Mouse (Mus musculus) B cell, adult 2 months (primary cell): ENCODE results near the gene Col25a1.

Experiments
- DNase-seq, 2 experiments: peaks; one replicate each; pipeline ENCODE4 v3.0.0; 2022

Col25a1 gene

DNA sequence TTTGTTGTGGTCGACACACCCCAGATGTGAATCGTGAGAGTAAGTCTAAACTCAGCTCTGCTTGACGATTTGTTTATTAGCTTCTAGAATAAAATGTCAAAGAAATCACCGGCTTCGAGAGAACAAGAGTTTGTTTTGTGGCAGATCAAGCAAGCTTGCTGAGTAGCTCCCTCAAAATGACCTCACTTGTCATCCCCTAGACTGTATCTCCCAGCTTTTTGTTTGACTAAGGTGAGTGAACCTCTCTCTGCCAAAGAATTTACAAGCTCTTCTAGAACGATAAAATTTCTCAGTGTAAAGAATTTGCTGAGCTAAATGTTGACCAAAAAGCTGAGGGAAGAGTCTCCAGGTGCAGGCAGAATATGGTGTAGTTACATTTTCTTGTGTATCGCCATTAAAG lies 125.3 kb downstream of the Col25a1 start:
- no peak for DNase-seq

DNA sequence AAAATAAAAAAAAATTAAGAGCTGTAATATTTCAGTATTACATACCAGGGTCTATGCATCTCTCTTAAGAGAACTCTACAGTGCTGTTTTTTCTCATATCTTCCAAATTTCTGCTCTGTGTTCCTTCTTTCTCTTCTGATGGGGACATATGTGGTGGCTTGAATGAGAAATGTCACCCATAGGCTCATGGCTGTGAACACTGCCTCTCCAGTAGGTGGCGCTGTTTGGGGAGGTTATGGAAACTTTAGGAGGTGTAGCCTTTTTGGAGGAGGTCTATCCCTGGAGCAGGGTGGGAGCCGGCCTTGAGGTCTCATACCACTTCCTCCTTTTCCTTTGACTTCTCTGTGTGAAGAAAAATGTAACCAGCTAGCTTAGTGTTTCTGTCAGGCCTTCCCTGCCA lies 128.4 kb downstream of the Col25a1 start:
- no peak for DNase-seq

DNA sequence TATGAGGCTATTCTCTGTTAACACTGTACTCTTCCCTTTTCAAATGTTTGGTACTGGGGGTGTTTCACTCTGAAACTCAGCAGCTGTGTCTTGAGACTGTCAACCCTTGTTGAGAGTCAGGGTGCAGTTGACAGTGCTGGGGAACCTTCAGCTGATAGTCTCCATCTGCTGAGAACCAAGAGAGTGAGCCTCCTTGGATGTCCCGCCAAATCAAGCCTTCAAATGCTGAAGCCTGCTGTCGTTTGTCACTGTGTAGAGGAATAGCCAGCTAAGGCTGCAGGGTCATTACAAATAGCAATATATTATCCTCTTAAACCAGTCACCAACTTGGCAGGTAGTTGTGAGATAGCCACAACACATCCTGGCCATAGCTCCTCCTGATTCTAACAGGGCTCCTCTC lies 129.0 kb downstream of the Col25a1 start:
- DNase-seq = no peak

DNA sequence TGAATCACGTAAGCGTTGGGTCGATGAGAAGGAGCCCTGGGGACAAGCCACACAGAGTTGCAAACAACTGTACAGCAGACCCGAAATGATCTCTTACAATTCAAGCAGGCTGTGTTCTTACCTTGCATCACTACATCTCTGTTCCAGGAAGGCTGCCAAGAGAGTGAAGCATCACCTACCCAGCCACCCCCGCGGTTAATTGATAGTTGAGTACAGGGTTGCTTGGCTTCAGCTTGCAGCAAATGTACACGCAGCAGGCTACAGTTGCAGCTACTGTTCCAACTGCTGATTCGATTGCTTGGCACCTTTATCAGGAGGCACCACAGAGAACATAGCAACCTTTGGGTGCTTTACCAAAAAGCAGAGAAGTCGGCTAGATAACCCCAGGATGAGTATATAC lies 133.8 kb downstream of the Col25a1 start:
- DNase-seq = no peak

DNA sequence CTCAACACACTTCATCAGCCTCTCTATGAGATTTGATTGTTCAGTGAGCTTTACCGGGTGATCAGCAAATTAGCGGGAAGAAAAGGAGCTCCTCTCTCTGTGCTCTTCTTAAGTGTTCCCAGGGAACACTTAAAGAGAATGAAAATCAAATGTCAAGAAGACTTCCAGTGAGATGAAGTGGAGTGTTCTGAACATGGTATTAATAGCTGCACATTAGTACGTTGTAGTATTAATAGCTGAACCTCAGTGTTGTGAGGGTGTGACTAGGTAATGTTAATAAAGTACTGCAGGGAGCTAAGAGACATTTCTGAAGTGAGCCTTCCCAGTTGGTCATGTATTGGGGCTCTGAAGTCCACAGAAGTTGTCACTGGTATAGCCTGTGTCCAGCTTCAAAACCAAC lies 139.2 kb downstream of the Col25a1 start:
- DNase-seq = no peak

DNA sequence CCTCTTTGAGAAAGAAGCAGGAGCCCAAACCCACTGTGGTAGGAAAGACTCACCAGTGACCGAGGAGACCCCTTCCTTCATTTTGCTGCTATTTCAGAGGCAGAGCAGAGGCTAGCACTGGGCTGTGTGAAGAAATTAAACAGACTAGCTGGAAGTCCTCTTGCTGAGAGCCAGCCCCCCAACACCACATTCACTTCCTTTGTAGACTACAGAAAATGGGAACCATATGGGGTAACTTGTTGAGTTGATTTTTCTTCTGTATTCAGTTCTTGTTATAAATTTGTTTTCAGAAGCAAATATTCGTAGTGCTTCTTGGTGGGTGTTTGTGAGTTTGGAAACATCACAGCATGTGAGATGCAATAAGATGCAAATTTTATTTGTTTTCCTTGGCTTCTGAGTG lies 142.6 kb downstream of the Col25a1 start:
- no peak for DNase-seq

DNA sequence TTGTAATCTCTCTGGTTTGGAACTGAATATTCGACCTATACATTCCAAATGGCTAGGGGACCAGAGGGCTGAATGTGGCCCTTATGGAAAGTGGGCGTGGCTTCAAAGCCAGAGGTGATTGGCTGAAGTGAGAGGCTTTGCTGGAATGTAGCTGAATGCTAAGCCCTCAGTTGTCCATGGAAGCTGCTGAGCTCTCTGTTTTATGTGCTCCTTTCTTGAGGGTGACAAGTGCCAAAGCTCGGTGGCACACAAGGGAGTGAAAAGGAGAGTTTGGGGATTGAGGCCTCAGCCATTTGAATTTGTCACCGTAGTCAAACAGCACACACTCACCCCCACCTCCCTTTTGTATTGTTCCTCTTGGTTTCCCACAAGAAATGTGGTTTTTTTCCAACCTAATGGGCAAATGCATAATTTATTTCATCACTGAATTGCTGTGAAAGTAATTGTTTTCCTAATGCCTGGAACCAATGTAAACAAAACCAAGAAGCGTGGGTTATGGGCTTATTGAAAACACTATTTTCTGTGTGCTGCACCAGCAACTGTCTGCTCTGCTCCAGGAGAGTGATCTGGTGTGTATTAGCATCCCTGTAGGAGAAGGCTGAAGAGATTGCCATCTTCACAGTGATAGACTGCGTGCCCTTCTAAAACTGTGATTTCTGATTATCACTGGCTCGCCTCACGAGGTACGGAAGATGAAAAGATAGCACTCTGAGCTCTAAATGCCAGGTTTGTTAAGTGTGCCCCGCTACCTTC lies 147.2 kb downstream of the Col25a1 start:
- no peak for DNase-seq

DNA sequence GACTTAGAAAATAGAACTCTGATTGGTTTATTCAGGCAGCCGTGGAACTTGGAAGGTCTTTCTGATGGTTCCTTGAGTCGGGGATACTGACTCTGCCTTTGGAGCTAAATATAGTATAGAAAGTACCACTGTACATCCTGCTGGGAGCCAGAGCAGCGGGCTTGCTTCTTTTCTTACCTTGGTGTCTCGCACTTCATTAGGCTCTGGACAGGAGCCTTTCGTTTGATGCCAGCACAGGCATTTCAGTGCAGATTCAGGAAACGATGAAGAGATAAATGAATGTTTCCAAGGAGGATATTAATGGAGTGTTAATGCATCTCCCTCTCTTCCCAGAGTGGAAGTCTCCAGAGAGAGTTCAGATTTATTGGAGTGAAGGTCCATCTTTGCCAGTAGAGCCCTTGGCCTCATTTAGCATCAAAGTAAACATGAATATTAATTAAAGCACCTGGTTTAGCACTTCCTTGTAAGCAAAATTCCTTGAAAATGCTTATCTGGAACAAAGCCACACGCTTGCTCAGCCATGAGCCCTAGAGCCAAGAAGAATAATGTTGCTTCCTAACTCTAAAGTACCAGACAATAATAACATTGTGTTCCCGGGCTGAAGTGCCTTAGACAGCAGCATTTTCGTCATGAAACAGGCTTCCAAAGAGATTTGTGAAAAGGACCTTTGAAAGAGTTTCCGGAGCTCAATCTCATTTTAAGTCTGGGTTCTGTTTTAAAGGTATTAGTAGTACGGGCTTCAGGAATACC lies 151.9 kb downstream of the Col25a1 start:
- DNase-seq = no peak

DNA sequence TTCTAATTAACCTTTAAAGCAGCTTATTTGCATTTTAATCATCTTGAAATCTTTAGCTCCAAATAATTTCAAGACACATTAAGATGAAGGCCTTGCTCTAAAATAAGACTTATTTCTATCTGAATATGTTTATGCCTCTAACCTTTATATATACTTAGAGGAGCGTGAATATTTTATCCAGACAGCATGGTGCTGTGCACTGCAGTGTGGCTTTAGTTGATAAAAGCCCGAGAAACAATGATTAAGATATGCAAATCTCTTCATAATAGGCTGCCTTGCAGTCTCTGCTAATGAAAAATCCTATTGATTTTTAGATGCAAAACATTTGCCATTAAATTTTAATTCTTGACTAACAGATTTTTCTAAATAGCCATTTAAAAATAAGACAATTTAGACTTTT lies 156.8 kb downstream of the Col25a1 start:
- no peak for DNase-seq

DNA sequence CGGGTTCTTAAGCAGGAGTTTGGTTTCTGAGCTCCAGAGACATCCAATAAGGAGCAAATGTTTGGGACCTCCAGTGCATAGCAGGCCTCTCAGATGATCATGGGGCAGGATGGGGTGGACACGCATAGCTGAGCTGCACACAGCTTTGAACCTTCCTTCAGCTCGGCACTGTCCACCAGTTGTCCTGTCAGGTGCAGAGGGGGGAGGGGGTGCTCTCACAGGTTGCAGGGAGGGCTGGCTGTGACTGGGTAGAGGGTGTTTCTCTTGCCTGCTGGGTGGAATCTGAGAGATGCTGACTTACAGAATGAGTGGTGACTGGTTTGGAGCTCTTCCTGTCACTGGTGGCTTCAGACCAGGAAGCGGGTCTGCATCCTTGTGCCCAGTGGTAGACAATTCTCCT lies 157.5 kb downstream of the Col25a1 start:
- DNase-seq = no peak

DNA sequence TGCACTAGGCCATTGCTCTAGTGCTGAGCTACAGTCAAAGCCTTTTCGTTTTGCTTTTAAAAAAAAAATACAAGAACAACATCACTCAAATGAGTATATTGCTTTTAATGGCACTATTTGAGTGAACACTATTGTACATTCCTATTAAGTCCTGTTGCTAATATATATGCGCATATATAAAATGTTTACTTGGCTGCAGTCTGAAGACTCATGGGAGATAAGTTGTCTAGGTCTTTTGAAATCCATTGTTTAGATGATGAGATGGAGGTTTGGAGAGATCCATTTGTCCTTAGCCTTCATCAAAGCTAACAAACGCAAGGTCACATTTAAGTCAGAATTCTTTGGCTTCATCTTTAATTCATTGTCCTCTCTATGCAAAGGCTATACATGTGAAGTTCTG lies 157.9 kb downstream of the Col25a1 start:
- no peak for DNase-seq

DNA sequence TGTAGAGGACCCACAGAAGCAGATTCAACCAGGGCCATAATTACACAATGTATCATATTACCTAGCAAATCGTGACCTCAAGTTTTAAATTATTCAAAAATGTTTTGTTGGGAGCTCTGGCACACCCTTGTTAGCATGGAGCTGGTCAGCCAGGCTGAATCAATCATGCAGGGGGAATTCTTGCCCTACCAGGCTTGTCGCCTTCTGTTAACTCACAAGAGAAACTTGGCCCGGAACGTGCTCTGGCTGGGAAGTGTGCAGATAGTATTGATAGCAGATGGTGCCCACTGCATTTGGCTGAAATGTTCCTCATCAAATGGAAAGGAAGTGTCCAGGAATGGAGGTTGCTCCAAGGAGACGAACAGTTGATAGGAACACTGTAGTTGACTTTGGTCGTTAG lies 158.9 kb downstream of the Col25a1 start:
- no peak for DNase-seq

DNA sequence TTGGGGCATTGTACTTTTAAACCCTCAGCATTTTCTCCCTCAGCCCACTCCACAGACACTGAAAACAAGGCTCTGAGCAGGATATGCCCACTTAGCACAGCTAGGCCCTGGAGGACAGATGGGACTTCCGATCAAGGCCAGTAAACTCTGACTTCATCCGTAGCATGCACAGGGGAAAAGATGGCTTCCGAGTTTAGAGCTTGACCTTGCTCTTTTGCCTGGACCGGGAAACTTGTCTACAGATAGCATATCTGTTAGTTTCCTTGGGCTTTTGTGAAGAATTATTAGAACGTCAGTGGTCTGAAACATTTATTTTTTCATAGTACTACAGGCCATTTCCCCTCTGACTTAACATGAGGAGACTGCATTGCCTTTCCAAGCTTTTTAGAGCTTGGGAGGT lies 159.4 kb downstream of the Col25a1 start:
- no peak for DNase-seq

DNA sequence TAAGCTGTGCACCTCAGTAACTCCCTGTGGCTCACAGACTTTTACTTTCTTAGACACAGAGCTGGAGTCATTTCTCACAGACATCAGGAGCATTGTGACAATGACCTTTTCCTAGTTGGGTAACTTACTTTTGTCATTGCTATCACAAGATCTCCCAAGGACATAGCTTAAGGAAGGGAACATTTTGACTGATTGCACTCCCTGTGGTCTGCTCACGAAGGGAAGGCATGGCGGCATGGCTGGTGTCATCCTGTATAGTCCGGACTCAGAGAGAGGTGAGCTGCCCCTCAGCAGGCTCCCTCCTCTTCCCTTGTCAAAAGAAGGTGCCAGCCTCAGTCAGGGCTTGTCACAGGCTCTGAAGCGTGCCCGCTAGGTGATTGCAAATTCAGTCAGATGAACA lies 160.6 kb downstream of the Col25a1 start:
- DNase-seq = no peak

DNA sequence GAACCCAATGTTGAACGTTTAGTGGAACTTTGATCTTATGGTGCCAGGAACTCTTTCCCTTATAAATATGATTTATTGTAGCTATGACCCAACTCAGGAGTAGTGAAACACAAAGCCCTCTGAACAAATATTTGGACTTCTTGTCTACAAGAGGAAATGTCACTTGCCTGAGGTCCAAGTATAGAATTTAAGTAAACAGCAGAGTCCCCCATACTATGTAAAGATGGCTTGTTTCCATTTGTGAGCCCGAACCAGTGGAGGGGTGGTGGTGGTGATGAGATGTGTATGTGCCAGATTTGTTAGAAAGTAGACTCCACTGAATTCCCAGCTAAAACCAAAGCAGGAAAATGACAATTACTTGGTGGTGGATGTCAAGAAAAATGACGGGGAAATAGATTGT lies 169.2 kb downstream of the Col25a1 start:
- no peak for DNase-seq

DNA sequence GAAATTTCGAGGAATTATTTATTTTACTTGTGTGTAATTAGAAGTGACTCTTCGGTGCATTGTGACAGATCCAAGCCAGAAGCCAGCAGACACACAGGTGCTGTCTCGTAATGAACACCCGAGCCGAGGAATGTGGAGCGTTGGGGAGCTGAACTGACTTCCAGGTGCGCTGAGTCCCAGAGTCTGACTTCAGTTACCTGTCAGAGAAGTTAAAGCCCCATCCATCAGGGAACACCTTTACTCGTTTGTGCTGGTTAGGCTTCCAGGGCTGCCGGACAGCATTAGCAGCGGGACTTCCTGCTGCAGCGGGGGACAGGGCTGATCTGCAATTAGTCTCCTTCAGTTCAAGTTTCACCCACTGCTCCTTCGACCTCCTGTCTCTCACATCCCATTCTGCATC lies 172.3 kb downstream of the Col25a1 start:
- no peak for DNase-seq

DNA sequence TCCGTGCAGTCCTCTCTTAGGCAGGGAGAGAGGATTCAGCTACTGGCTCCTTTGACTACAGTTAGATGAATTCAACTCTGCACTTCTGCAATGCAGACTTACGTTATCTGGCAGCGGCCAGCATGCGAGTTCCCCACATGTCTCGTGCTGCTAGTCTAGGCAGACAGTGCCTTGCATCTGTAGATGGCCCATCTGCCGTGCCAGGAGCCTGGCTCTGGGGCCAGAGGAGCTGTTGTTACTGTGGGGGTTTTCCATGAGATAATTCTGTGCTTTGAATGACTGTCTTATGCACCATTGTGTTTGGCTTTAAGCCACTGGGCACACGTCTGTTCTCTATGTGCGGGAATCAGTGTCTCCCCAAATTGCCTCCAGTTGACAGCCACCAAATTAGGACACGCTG lies 173.5 kb downstream of the Col25a1 start:
- no peak for DNase-seq

DNA sequence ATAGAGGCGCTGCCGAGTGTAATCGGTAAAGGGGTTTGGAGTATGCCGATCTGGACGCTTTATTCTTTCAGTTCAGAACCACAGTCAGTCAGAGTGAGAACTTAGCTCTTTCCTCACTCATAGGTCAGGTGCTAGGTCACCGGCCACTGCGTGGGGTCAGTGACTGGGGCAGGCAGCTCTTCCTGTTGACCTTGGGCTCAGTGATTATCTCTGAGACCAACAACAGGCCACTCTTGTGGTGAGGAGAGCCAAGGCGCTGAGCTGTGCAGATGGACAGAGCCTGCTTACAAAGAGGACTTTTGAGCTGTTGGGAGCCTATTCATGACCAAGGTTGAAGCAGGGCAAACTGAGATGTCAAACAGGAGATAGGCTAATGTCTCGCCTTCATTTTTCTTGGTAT lies 174.4 kb downstream of the Col25a1 start:
- DNase-seq = no peak

DNA sequence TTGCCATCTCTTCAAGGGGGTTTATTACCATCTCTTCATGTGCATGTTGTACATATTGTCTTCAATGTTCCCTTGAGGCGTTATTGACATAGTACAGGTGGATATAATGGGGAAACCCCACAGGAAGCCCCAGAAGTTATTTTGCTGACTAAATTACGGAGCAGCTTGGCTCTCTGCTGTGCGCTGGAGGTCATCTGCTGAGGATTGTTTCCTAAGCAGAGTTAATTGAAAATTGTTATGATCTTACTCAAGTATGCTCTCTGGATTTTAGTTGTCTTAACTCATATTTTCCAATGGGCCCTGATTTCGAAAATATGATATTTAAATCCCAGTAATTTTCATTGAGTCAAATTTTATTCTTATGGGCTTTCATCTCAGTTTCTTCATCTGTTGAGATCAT lies 178.0 kb downstream of the Col25a1 start:
- DNase-seq = no peak

DNA sequence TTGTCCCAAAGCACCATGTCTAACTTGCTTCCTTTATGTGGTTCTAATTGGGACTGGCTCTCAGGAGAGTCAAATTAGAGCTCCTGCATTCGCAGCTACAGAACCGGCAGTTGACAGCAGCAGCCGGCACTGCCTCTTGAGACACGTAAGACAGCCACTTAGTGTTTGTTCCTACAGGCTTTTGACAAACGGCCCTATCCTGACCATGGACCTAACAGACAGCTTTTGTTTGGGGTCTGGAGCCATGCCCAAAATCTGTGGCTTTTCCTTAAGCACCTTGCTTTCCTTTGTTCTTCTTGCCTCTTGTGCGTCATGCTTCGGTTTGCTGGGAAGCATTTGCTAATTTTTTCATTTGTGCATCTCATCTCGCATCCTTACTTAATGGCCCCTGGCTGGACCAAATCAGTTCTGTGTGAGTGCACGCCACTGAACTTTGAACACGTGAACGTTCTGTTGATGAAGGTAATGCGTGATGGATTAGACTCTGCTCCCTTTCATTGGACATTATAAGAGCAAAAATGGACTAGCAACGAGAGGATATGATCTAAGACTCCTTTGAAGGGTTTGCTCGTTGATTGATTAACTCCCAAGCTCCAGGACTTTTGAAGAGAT lies 179.5 kb downstream of the Col25a1 start:
- DNase-seq = no peak

DNA sequence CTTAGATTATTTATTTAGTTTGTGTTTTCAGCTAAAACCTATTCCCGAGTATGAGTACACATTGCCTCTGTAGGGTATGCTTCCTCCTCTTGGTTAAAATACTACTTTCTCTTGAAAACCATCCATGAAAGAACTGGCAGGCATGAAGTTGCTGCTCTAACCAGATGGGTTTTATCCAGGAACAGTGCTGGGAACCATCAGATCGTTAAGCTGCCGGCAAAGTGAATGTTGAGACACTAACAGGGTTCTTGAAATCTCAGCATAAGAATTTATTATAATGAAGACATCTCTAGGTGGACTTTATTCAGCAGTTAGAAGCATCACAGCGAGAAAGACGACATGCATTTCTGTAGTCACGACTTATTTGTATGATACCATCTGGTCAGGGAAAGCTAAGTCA lies 181.9 kb downstream of the Col25a1 start:
- DNase-seq = no peak

DNA sequence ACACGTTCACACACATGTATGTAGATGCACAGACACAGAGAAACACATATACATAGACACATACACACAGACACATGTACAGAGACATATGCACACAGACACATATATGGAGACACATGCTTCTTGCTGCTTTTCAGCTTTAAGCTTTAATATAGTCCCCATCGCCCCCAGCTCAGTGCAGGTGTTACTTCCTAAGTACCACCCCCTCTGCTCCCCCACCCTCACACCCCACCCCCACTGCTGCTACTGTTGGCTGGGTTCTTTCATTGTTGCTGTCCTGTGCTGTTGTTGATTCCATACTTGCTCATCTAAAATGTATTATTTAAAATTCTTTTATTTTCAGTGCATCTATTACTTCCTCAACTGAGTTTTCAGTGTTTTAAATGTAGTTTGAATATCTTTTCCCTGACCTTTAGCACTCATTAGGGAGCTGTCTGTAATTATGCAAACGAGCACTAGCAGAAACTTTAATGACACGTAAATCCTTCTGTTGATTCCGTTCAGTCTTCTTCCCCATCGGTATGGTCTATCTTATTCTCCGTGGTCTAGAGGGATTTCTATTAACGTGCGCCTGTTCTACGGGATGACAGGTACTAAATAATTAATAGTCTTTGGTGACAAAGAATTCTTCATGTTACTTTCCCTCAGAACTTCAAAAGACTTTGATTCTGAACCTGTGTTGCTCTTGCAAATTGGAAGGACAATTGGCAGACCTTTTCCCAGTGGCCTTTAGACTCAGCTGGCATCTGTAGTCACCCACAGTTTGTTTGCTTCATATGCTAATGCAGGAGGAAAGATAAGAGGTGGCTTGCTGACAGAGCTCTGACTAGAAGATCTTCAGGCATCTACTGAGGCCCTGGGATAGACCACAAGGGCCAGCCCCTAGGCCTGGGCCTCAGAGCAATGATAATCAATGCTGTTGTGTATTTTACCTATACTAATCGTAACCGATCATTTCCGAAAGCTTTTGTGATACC lies 196.0 kb downstream of the Col25a1 start:
- no peak for DNase-seq

DNA sequence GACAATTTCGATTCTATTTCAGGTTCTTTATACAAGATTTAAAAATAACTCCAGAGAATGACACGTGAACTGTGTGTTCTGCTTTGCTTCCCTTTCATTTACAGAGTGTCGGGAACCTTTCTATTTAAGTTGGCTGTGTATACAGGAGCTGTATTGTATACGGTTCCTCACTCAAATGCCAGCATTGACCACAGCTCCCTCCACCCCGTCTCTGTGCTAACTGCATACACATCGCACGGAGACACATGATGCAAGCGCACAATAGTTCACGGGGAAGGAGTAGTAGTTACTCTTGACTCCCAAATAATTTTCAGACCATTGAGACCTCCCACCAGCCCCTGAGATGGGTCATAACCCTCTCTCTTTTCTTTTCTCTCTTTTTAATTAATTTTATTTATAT lies 197.6 kb downstream of the Col25a1 start:
- no peak for DNase-seq
